Mouse (Mus musculus): ENCODE data around the gene Rapgef4. TPM values are rescaled to one million over a fixed set of nuclear protein-coding genes. Genes with fewer than 3 reads are reported as not detected.

Gene Rapgef4
- polyA plus RNA-seq, 1 experiment: 9.2 TPM

GRCm38 (mm10) chr2:72122410-72123223, 141.6 kb downstream of the Rapgef4 start:
- Histone ChIP-seq H3K4me1 (replicated peaks; ENCODE audit: control insufficient read depth, insufficient read depth, low read length) (peaks cover 7% of the 10 kb centered on the region; the same call in 1 of the 2 replicates), H3K4me3 (ENCODE audit: control insufficient read depth, insufficient read depth, low read length) (no peak overlapping the region), H3K27ac (ENCODE audit: control insufficient read depth, insufficient read depth, low read length) (no peak overlapping the region), H3K27me3 (ENCODE audit: control insufficient read depth, insufficient read depth, low read length) (no peaks in the 10 kb centered on the region), H3K36me3 (ENCODE audit: control insufficient read depth, insufficient read depth, low read length) (no peaks in the 10 kb centered on the region)
- no peak for DNase-seq
- 97% methylated on average over 14 of the region's 14 CpGs for WGBS
- TF ChIP-seq POLR2A (IDR thresholded peaks at IDR 0.05; ENCODE audit: control insufficient read depth, extremely low read depth, insufficient read depth, low read length, poor library complexity): no peak
- no peak for TF ChIP-seq CTCF (IDR thresholded peaks at IDR 0.05; ENCODE audit: borderline replicate concordance, control insufficient read depth, extremely low read depth, insufficient read depth, low read length, poor library complexity)

DNA sequence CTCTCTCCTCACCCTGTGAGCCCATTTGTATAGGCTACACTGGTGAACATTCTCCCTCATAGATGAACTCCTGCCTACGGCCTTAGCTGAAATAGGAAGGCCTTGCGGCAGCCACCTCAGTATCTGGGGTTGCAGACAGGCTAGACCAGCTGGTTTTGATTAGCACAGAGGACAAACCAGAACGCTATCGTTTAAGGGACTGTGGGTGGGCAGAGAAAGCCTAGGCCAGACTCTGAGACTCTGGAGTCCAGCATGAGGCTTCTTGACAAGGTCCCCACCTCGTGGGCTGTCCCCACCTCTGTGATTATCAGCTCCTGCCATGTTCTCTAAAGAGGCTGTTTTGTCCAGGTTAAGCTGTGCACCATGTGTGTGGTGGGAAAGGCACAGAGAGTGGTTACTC, 142.8 kb downstream of the Rapgef4 start:
- 0 out of 2 replicates have a peak, but pooled peaks cover 4% of the 10 kb centered on the region for H3K4me1 ChIP-seq (replicated peaks; ENCODE audit: control insufficient read depth, insufficient read depth, low read length)
- H3K27ac ChIP-seq (ENCODE audit: control insufficient read depth, insufficient read depth, low read length): no peak overlapping the region
- no peaks in the 10 kb centered on the region for H3K36me3 ChIP-seq (ENCODE audit: control insufficient read depth, insufficient read depth, low read length)
- 89% methylated on average over 5 of the region's 5 CpGs for WGBS
- TF ChIP-seq CTCF (IDR thresholded peaks at IDR 0.05; ENCODE audit: borderline replicate concordance, control insufficient read depth, extremely low read depth, insufficient read depth, low read length, poor library complexity) (no peak), POLR2A (IDR thresholded peaks at IDR 0.05; ENCODE audit: control insufficient read depth, extremely low read depth, insufficient read depth, low read length, poor library complexity) (no peak)
- no peak for DNase-seq
- H3K27me3 ChIP-seq (ENCODE audit: control insufficient read depth, insufficient read depth, low read length): no peaks in the 10 kb centered on the region
- no peak overlapping the region for H3K4me3 ChIP-seq (ENCODE audit: control insufficient read depth, insufficient read depth, low read length)

GRCm38 (mm10) chr2:72125786-72126185, 144.7 kb downstream of the Rapgef4 start:
- Histone ChIP-seq H3K27ac (ENCODE audit: control insufficient read depth, insufficient read depth, low read length) (no peak overlapping the region), H3K36me3 (ENCODE audit: control insufficient read depth, insufficient read depth, low read length) (no peaks in the 10 kb centered on the region), H3K4me1 (replicated peaks; ENCODE audit: control insufficient read depth, insufficient read depth, low read length) (0 out of 2 replicates have a peak, but pooled peaks cover 4% of the 10 kb centered on the region), H3K27me3 (ENCODE audit: control insufficient read depth, insufficient read depth, low read length) (no peaks in the 10 kb centered on the region), H3K4me3 (ENCODE audit: control insufficient read depth, insufficient read depth, low read length) (no peak overlapping the region)
- no peak for DNase-seq
- WGBS: 48% methylated on average over 3 of the region's 3 CpGs
- TF ChIP-seq CTCF (IDR thresholded peaks at IDR 0.05; ENCODE audit: borderline replicate concordance, control insufficient read depth, extremely low read depth, insufficient read depth, low read length, poor library complexity) (no peak), POLR2A (IDR thresholded peaks at IDR 0.05; ENCODE audit: control insufficient read depth, extremely low read depth, insufficient read depth, low read length, poor library complexity) (no peak)

DNA sequence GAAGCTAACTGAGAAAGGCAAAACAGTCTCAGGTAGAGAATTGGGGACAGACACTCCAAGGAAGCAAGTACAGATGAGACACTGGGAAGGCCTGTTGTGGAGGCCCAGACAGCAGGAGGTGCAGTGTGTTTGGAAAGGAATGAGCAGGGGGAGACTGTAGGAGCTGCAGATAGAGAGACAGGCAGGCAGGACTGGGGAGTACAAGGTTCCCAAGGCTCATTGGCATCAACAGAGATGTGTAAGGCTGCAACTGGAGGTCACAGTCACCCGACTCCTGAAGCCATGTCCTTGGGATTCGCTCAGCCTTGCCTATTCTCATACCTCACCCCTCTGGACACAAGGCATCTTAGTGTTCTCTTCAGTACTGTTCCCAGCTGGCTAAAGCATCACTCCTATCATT, 145.4 kb downstream of the Rapgef4 start:
- Histone ChIP-seq H3K4me3 (ENCODE audit: control insufficient read depth, insufficient read depth, low read length) (no peak overlapping the region), H3K4me1 (replicated peaks; ENCODE audit: control insufficient read depth, insufficient read depth, low read length) (0 out of 2 replicates have a peak, but pooled peaks cover 4% of the 10 kb centered on the region), H3K27me3 (ENCODE audit: control insufficient read depth, insufficient read depth, low read length) (no peaks in the 10 kb centered on the region), H3K36me3 (ENCODE audit: control insufficient read depth, insufficient read depth, low read length) (no peaks in the 10 kb centered on the region), H3K27ac (ENCODE audit: control insufficient read depth, insufficient read depth, low read length) (no peak overlapping the region)
- TF ChIP-seq POLR2A (IDR thresholded peaks at IDR 0.05; ENCODE audit: control insufficient read depth, extremely low read depth, insufficient read depth, low read length, poor library complexity) (no peak), CTCF (IDR thresholded peaks at IDR 0.05; ENCODE audit: borderline replicate concordance, control insufficient read depth, extremely low read depth, insufficient read depth, low read length, poor library complexity) (no peak)
- DNase-seq: no peak
- 89% methylated on average over 2 of the region's 2 CpGs for WGBS

GRCm38 (mm10) chr2:72129612-72130311, 148.7 kb downstream of the Rapgef4 start:
- H3K36me3 ChIP-seq (ENCODE audit: control insufficient read depth, insufficient read depth, low read length): no peaks in the 10 kb centered on the region
- H3K27me3 ChIP-seq (ENCODE audit: control insufficient read depth, insufficient read depth, low read length): no peaks in the 10 kb centered on the region
- 95% methylated on average over 8 of the region's 8 CpGs for WGBS
- H3K4me1 ChIP-seq (replicated peaks; ENCODE audit: control insufficient read depth, insufficient read depth, low read length): 0 out of 2 replicates have a peak, but pooled peaks cover 4% of the 10 kb centered on the region
- DNase-seq: no peak
- H3K27ac ChIP-seq (ENCODE audit: control insufficient read depth, insufficient read depth, low read length): no peak overlapping the region
- no peak overlapping the region for H3K4me3 ChIP-seq (ENCODE audit: control insufficient read depth, insufficient read depth, low read length)
- TF ChIP-seq CTCF (IDR thresholded peaks at IDR 0.05; ENCODE audit: borderline replicate concordance, control insufficient read depth, extremely low read depth, insufficient read depth, low read length, poor library complexity) (no peak), POLR2A (IDR thresholded peaks at IDR 0.05; ENCODE audit: control insufficient read depth, extremely low read depth, insufficient read depth, low read length, poor library complexity) (no peak)

DNA sequence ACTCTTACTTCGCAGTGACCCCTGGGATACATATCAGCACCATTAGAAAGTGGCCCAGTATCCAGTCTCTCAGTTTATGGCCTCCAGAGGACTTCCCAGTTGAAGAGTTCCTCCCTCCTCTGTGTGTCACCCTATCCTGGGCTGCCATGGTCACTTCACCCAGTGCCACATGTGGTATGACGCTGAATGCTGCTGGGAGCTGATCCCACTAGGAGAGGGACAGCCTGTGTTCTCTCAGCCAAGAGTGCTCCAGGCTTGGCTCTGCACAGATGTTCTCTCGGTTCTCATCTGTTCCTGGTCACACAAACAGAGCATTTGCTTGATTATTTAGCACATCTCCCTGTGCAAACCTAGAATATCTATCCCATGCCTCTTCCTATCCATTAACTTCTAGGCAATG, 151.2 kb downstream of the Rapgef4 start:
- Histone ChIP-seq H3K4me1 (replicated peaks; ENCODE audit: control insufficient read depth, insufficient read depth, low read length) (peaks cover 6% of the 10 kb centered on the region), H3K27ac (ENCODE audit: control insufficient read depth, insufficient read depth, low read length) (no peak overlapping the region), H3K36me3 (ENCODE audit: control insufficient read depth, insufficient read depth, low read length) (no peaks in the 10 kb centered on the region), H3K4me3 (ENCODE audit: control insufficient read depth, insufficient read depth, low read length) (no peak overlapping the region), H3K27me3 (ENCODE audit: control insufficient read depth, insufficient read depth, low read length) (no peaks in the 10 kb centered on the region)
- WGBS: 95% methylated on average over 3 of the region's 3 CpGs
- TF ChIP-seq CTCF (IDR thresholded peaks at IDR 0.05; ENCODE audit: borderline replicate concordance, control insufficient read depth, extremely low read depth, insufficient read depth, low read length, poor library complexity): no peak
- TF ChIP-seq POLR2A (IDR thresholded peaks at IDR 0.05; ENCODE audit: control insufficient read depth, extremely low read depth, insufficient read depth, low read length, poor library complexity): no peak
- no peak for DNase-seq

Measured in thymus, adult 2 months (tissue).